Mouse (Mus musculus): ENCODE data around the gene Opcml.

Gene Opcml

GRCm38 (mm10) chr9:28003131-28003530, 212.6 kb downstream of the Opcml start:
- DNase-seq (ENCODE audit: low read depth, low spot score): no peak

GRCm38 (mm10) chr9:28011483-28011882, 220.9 kb downstream of the Opcml start:
- no peak for DNase-seq (ENCODE audit: low read depth, low spot score)

- no peak for DNase-seq (ENCODE audit: low read depth, low spot score)
Observed at GRCm38 (mm10) chr9:28012664-28013063, 222.1 kb downstream of the Opcml start.

- no peak for DNase-seq (ENCODE audit: low read depth, low spot score)
Observed at GRCm38 (mm10) chr9:28013192-28013591, 222.6 kb downstream of the Opcml start.

- DNase-seq (ENCODE audit: low read depth, low spot score): no peak
Observed at GRCm38 (mm10) chr9:28028156-28028555, 237.6 kb downstream of the Opcml start.

GRCm38 (mm10) chr9:28028788-28029393, 238.3 kb downstream of the Opcml start:
- no peak for DNase-seq (ENCODE audit: low read depth, low spot score)

- DNase-seq (ENCODE audit: low read depth, low spot score): no peak
Observed at GRCm38 (mm10) chr9:28049157-28049556, 258.6 kb downstream of the Opcml start.

GRCm38 (mm10) chr9:28057171-28057845, 266.7 kb downstream of the Opcml start:
- no peak for DNase-seq (ENCODE audit: low read depth, low spot score)

- DNase-seq (ENCODE audit: low read depth, low spot score): no peak
Observed at GRCm38 (mm10) chr9:28065126-28065525, 274.6 kb downstream of the Opcml start.

- no peak for DNase-seq (ENCODE audit: low read depth, low spot score)
Observed at GRCm38 (mm10) chr9:28080694-28081093, 290.1 kb downstream of the Opcml start.

GRCm38 (mm10) chr9:28083754-28084153, 293.2 kb downstream of the Opcml start:
- no peak for DNase-seq (ENCODE audit: low read depth, low spot score)

GRCm38 (mm10) chr9:28084273-28084726, 293.7 kb downstream of the Opcml start:
- no peak for DNase-seq (ENCODE audit: low read depth, low spot score)

- no peak for DNase-seq (ENCODE audit: low read depth, low spot score)
Observed at GRCm38 (mm10) chr9:28091395-28091794, 300.8 kb downstream of the Opcml start.

GRCm38 (mm10) chr9:28094722-28095121, 304.1 kb downstream of the Opcml start:
- DNase-seq (ENCODE audit: low read depth, low spot score): no peak

- DNase-seq (ENCODE audit: low read depth, low spot score): no peak
Observed at GRCm38 (mm10) chr9:28096204-28096603, 305.6 kb downstream of the Opcml start.

- no peak for DNase-seq (ENCODE audit: low read depth, low spot score)
Observed at GRCm38 (mm10) chr9:28101981-28102380, 311.4 kb downstream of the Opcml start.

GRCm38 (mm10) chr9:28121858-28122257, 331.3 kb downstream of the Opcml start:
- no peak for DNase-seq (ENCODE audit: low read depth, low spot score)

- no peak for DNase-seq (ENCODE audit: low read depth, low spot score)
Observed at GRCm38 (mm10) chr9:28128735-28129134, 338.2 kb downstream of the Opcml start.

GRCm38 (mm10) chr9:28131521-28131920, 340.9 kb downstream of the Opcml start:
- DNase-seq (ENCODE audit: low read depth, low spot score): no peak

- no peak for DNase-seq (ENCODE audit: low read depth, low spot score)
Observed at GRCm38 (mm10) chr9:28136614-28137013, 346.0 kb downstream of the Opcml start.

- DNase-seq (ENCODE audit: low read depth, low spot score): no peak
Observed at GRCm38 (mm10) chr9:28139957-28140597, 349.5 kb downstream of the Opcml start.

- DNase-seq (ENCODE audit: low read depth, low spot score): no peak
Observed at GRCm38 (mm10) chr9:28149507-28149906, 358.9 kb downstream of the Opcml start.

GRCm38 (mm10) chr9:28153748-28154147, 363.2 kb downstream of the Opcml start:
- no peak for DNase-seq (ENCODE audit: low read depth, low spot score)

Measured in retina, adult 2 months (tissue).